Mouse (Mus musculus) cerebral cortex, adult 2 months (tissue): ENCODE measurements around the gene Slc16a14.

Experiments used
- WGBS: fragments of 180-500 bp; shearing (Covaris S2); methylation state at CpG from one replicate; pipeline ENCODE4 v1.1.7; 2018; 5-methylcytosine and 5-hydroxymethylcytosine counted together

Gene Slc16a14

GRCm38 (mm10) chr1:84934503-84935333 lies at the start of gene Slc16a14:
Gene Slc16a14 (minus strand): TSS chr1:84935134.
- WGBS, result 1% methylated on average over 59 of the region's 59 CpGs

- WGBS, result 5% methylated on average over 12 of the region's 12 CpGs
Observed at GRCm38 (mm10) chr1:84961779-84962178, 26.8 kb upstream of the Slc16a14 start.

DNA sequence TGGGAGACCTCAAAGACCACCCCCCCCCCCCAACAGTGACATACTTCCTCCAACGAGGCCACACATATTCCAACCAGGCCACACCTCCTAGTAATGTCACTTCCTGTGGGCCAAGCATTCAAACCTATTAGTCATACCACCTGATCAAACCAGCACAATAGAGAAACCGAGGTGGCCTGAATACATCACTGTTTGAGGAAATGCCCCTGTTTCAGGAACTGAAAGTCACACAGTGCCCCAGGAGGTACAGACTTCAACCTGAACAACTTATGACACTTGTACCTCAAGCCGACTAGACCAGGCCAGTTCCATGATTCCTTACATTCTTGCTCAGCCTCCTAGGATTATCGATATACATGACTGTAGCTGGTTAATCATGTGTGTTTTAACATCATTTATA lies 22.8 kb upstream of the Slc16a14 start:
- 77% methylated on average over 4 of the region's 4 CpGs for WGBS

DNA sequence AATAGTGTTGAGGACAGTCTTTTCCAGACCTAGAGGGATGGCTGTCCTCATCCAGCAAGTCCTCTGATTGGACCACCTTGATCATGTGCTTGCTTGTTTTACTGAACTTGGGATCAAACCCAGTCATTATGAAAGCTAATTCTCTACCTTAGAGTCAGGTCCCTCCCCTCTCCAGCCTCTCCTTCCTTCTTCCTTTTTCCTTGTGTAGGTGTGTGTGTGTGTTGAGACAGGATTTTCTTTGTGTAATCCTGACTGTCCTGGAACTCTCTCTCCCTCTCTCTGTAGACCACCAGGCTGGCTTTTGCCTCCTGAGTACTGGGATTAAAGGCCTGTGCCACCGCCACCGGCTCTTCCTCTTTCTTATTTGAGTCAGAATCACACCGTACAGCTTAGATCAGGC lies 21.8 kb upstream of the Slc16a14 start:
- WGBS, result 97% methylated on average over 3 of the region's 3 CpGs

GRCm38 (mm10) chr1:84952456-84953181 lies 17.7 kb upstream of the Slc16a14 start:
- 76% methylated on average over 10 of the region's 10 CpGs for WGBS

DNA sequence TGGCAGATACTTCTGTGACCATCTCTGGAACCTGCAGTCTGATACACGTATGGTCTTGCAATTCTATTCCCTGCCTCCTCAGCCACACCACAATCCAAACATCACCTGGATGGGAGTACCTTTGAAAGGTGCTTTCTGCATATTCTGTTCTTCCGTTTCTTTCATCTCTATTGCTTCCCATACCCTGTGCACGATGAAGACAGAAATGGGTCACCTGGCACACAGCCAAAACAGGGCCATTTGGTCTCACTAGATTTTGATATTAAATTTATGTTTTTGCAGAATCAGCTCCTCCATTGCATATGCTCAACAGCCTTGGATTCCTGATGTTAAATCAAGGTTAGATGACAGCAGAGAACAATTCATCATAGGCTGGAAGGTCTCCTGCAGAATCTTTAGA lies 16.6 kb upstream of the Slc16a14 start:
- WGBS, result 83% methylated on average over 3 of the region's 3 CpGs

DNA sequence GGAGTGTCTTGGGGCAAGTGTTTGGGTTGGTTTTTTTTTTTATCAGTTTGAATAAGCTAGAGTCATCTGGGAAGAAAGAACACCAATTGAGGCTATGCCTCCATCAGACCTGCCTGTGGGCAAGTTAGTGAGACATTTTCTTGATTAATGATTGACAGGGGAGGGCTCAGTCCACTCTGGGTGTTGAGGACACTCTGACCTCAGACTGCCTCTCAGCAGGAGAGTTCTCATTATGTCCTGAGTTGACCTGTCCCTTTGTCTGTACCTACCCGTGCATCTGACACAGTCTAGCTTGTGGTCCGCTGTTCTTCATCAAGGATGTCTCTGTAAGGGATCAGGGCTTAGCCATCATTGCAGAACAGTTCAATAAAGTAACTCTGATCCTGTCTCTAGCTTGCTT lies 12.5 kb upstream of the Slc16a14 start:
- 84% methylated on average over 2 of the region's 2 CpGs for WGBS

DNA sequence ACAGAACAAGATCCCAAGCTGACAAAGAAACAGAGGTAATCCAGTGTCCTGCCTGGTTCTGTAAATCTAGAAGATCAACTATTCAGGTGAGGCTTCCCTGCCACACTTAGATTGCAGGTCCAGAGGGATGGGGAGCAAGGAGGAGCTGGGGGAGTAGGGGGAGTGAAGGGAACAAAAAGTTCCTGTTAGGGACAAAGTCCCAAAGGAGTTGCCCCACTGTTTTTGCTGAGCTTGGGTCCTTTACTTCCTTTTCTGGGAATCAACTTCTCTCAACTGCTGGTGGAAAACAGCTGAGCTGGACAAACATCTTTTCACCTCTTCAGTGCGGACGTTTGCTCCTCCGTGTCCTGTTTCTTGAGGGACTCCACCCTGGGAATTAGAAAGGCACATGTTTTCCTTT lies 11.0 kb upstream of the Slc16a14 start:
- 76% methylated on average over 3 of the region's 3 CpGs for WGBS

DNA sequence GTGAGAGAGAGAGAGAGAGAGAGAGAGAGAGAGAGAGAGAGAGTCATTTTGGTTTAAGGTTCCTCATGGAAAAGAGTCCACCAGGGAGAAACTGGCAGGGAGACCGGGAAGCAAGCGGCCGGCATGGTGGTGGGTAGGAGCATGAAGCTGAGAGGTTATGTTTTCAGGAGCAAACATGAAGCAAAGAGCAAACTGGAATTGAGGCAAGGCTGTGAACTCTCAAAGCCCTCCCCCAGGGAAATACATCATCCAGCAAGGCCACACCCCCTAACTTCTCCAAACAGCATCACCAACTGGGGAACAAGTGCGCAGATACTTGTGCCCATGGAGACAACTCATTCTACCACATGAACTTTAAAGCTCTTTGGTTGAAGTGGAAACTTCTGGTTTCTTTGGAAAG lies 8.6 kb upstream of the Slc16a14 start:
- WGBS, result 97% methylated on average over 4 of the region's 4 CpGs

- 91% methylated on average over 2 of the region's 2 CpGs for WGBS
Observed at GRCm38 (mm10) chr1:84940322-84940721, 5.4 kb upstream of the Slc16a14 start.

- 91% methylated on average over 4 of the region's 4 CpGs for WGBS
Observed at GRCm38 (mm10) chr1:84939466-84939865, 4.5 kb upstream of the Slc16a14 start.

DNA sequence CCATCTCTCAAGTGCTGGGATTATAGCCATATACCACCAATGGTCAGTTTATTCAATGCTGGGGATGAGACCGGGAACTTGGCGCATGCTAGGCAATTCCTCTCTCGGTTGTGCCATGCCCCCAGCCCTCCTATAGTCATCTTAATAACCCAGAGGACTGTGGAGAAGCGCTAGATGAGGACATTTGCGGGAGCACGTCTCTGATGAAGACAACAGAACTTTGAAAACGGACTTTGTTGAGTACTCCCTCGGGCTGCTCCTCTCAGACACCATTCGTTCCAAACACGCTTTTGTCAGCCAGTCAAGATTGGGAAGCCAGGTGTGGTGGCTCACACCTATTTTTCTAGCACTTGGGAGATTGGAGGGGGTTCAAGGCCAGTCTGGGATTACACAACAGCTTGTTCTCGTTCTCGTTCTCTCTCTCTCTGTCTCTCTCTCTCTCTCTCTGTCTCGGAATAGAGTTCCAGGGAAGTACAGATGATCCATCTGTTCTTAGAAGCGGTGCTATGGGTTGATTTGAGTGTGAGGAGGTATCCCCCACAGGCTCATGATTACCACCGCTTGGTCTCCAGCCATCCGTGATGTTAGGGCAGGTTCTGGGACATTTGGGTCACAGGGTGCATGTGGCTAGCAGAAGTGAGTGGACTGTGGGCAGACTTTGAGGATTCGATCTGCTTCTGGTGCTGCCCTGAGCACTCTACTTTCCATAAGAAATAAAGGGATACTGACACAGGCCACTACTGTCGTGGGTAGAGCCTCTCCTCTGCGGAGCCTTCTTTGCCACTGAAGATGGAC lies 2.0 kb upstream of the Slc16a14 start:
- WGBS, result 71% methylated on average over 19 of the region's 19 CpGs

DNA sequence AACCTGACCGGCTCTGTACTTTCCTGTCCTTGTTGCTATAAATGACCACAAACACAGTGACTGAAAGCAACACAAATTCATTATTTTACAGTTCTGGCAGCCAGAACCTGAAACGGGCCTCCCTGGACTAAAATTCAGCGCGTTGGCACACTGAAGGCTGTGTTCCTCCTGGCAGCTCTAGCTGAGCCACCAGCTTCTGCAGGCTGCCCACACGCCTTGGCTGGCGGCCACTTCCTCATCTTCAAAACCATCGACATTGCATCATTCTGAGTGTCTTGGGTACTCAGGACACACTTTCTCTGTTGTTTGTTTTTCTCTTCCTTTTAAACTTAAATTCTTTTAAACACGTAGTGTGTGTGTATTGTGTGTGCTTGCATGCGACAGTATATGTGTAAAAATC lies 734 bp upstream of the Slc16a14 start:
- 15% methylated on average over 9 of the region's 9 CpGs for WGBS

GRCm38 (mm10) chr1:84934151-84934502 lies 807 bp downstream of the Slc16a14 start:
- WGBS, result under 1% methylated on average over 12 of the region's 12 CpGs

- WGBS, result 9% methylated on average over 22 of the region's 22 CpGs
Observed at GRCm38 (mm10) chr1:84933472-84934150, 1.3 kb downstream of the Slc16a14 start.

- WGBS, result 80% methylated on average over 9 of the region's 9 CpGs
Observed at GRCm38 (mm10) chr1:84925599-84925998, 9.3 kb downstream of the Slc16a14 start.

DNA sequence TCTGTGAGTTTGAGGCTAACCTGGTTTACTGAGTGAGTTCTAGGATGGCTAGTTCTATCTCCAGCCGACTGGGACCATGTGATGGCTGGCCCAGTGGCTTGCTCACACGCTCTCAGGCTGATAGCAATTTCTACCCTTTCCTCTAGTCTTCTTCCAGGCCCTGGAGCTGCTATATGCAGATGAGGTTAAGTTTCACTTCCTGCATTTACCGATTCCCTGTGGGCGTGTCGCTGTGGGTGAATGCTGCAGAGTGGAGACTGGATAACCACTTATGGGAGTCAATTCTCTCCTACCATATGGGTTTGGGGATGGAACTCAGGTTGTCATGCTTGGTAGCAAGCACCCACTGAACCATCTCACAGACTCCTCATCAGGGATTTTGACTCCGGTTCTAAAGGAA lies 10.8 kb downstream of the Slc16a14 start:
- 77% methylated on average over 6 of the region's 6 CpGs for WGBS

GRCm38 (mm10) chr1:84923432-84923831 lies 11.5 kb downstream of the Slc16a14 start:
- 89% methylated on average over 2 of the region's 2 CpGs for WGBS

- 94% methylated on average over 3 of the region's 3 CpGs for WGBS
Observed at GRCm38 (mm10) chr1:84918865-84919264, 16.1 kb downstream of the Slc16a14 start.

DNA sequence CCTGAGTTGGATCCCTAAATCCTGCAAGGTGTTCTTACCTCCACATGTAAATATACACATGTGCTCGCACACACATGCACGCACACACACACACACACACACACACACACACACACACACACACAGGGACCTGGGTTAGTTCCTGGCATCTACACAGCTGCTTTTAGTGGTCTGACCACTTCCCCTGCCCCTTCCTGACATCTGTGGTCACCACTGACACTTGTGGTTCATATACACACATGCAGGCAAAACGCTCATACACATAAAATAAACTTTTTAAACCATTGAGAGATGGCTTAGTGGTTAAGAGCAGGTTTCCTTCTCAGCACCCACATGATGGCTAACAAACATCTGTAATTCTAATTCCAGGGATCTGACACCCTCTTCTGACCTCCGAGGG lies 19.9 kb downstream of the Slc16a14 start:
- 91% methylated on average over 4 of the region's 4 CpGs for WGBS

- WGBS, result 95% methylated on average over 11 of the region's 11 CpGs
Observed at GRCm38 (mm10) chr1:84912571-84912970, 22.4 kb downstream of the Slc16a14 start.
